20 mouse cellular contexts compared by ENCODE assay signal in the genomic region with DNA sequence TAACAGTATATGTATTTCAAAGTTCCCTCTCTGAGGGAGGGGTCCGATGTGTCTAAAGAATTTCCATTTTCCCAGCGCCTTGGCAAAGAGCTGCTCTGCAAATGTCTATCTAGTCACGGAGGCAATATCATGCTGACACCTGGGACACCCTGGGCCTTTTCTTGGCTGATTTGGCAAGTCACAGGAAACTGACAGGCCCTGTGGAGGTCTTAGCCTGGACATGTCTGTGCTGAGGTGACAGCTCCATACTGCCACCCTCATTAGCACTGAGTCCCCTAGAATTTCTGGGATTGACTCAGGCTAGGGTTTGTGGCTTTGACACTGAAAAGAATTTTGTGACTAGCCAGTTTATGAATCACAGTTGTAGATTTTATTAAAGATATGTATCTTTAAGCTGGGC. TPM values are rescaled to one million over a fixed set of nuclear protein-coding genes. Genes with fewer than 3 reads are reported as not detected.
DNase-seq lines count a peak whose midpoint lies in the region; ATAC-seq and TF ChIP-seq lines count a peak whose summit lies in the region.
"Had no signal": no experiment of that assay in that cellular context is flagged by ENCODE, and none has a peak within 500 bp of the region (broad histone marks: within the 10 kb centered on the region; RNA-seq: fewer than 3 reads in every experiment).

No protein-coding gene starts in this region.

- H3K4me1 ChIP-seq in hindbrain, postnatal 0 days (ENCODE audit: insufficient read depth, low read length) = no peaks in the 10 kb centered on the region
- H3K4me1 ChIP-seq in hindbrain, embryonic 11.5 days (replicated peaks; ENCODE audit: control insufficient read depth, insufficient read depth, low read length) = no peaks in the 10 kb centered on the region
- peaks cover 1% of the 10 kb centered on the region for H3K4me1 ChIP-seq in ES-Bruce4 (ENCODE audit: control insufficient read depth, insufficient read depth, low read length)
- H3K4me1 ChIP-seq in embryonic fibroblast, embryonic 13.5 days (ENCODE audit: control insufficient read depth, insufficient read depth, low read length) = 0 out of 2 replicates have a peak, but pooled peaks cover 3% of the 10 kb centered on the region
- H3K4me1 ChIP-seq in heart, embryonic 12.5 days (replicated peaks) = no peaks in the 10 kb centered on the region
- H3K4me1 ChIP-seq: embryonic facial prominence, embryonic 13.5 days; hindbrain, embryonic 10.5 days; hindbrain, embryonic 15.5 days had no signal

- no peak overlapping the region for H3K4me3 ChIP-seq in hindbrain, postnatal 0 days (ENCODE audit: low read length)
- H3K4me3 ChIP-seq in hindbrain, embryonic 11.5 days (ENCODE audit: low read depth, low read length) = no peak overlapping the region
- H3K4me3 ChIP-seq in ES-Bruce4 (ENCODE audit: low read depth, low read length) = no peak overlapping the region
- H3K4me3 ChIP-seq in embryonic fibroblast, embryonic 13.5 days (ENCODE audit: insufficient read depth, low read length) = no peak overlapping the region
- no peak overlapping the region for H3K4me3 ChIP-seq in heart, embryonic 12.5 days
- H3K4me3 ChIP-seq: embryonic facial prominence, embryonic 13.5 days; heart, adult 2 months; hindbrain, embryonic 10.5 days; hindbrain, embryonic 15.5 days had no signal

- H3K9me3 ChIP-seq in hindbrain, postnatal 0 days (ENCODE audit: low read length) = no peaks in the 10 kb centered on the region
- H3K9me3 ChIP-seq in hindbrain, embryonic 11.5 days (ENCODE audit: control insufficient read depth, low read length) = no peaks in the 10 kb centered on the region
- no peaks in the 10 kb centered on the region for H3K9me3 ChIP-seq in ES-Bruce4 (replicated peaks; ENCODE audit: control insufficient read depth, insufficient read depth, low read length, poor library complexity, severe bottlenecking)
- no peaks in the 10 kb centered on the region for H3K9me3 ChIP-seq in heart, embryonic 12.5 days (replicated peaks)
- H3K9me3 ChIP-seq: embryonic facial prominence, embryonic 13.5 days; hindbrain, embryonic 10.5 days; hindbrain, embryonic 15.5 days had no signal

- peaks cover 6% of the 10 kb centered on the region; the same call in 1 of the 2 replicates for H3K36me3 ChIP-seq in hindbrain, postnatal 0 days (ENCODE audit: insufficient read depth, low read length)
- no peaks in the 10 kb centered on the region for H3K36me3 ChIP-seq in hindbrain, embryonic 11.5 days (ENCODE audit: control insufficient read depth, insufficient read depth, low read length)
- 0 out of 2 replicates have a peak, but pooled peaks cover 2% of the 10 kb centered on the region for H3K36me3 ChIP-seq in ES-Bruce4 (ENCODE audit: control insufficient read depth, insufficient read depth, low read length, poor library complexity, severe bottlenecking)
- peaks cover 12% of the 10 kb centered on the region for H3K36me3 ChIP-seq in heart, embryonic 12.5 days

- no peak overlapping the region for H3K9ac ChIP-seq in hindbrain, postnatal 0 days (replicated peaks; ENCODE audit: low read length)
- no peak overlapping the region for H3K9ac ChIP-seq in hindbrain, embryonic 11.5 days (ENCODE audit: low read depth, low read length)
- peak overlapping the region; percentile 5; the same call in 1 of the 2 replicates for H3K9ac ChIP-seq in ES-Bruce4 (ENCODE audit: low read depth, poor library complexity, severe bottlenecking)
- no peak overlapping the region for H3K9ac ChIP-seq in heart, embryonic 12.5 days
- H3K9ac ChIP-seq: embryonic facial prominence, embryonic 13.5 days; hindbrain, embryonic 15.5 days had no signal

- peak; percentile 38 to 51 for DNase-seq in cerebellum, postnatal 10 days
- DNase-seq in cerebellum, adult 9-10 months = no peak
- no peak for DNase-seq in hindbrain, postnatal 0 days (ENCODE audit: low spot score)
- DNase-seq in hindbrain, embryonic 11.5 days (ENCODE audit: low spot score) = no peak
- DNase-seq in layer of hippocampus, postnatal 14 days (ENCODE audit: low spot score in 2 of 2) = no peak
- DNase-seq: adrenal gland, postnatal 10 days; cerebellum, adult 11-12 months; cerebellum, adult 9-11 months; embryo, embryonic 11 days; gastrocnemius, postnatal 14 days; heart, adult 2 months had no signal

- peak; percentile 57; the same call in 1 of the 2 replicates for ATAC-seq in hindbrain, postnatal 0 days
- no peak for ATAC-seq in hindbrain, embryonic 11.5 days (ENCODE audit: low FRiP score)
- ATAC-seq in heart, embryonic 12.5 days (ENCODE audit: insufficient number of reproducible peaks, low FRiP score) = no peak
- ATAC-seq: intestine, postnatal 0 days had no signal

- TF ChIP-seq POLR2A in ES-Bruce4 (IDR thresholded peaks at IDR 0.05; ENCODE audit: insufficient read depth, low read length) = no peak
- TF ChIP-seq POLR2A in embryonic fibroblast, embryonic 13.5 days (IDR thresholded peaks at IDR 0.05; ENCODE audit: low read depth, low read length) = no peak

- no peak for TF ChIP-seq EP300 in ES-Bruce4 (IDR thresholded peaks at IDR 0.05; ENCODE audit: insufficient read depth, low read depth, low read length)

- H3K27me3 ChIP-seq in hindbrain, postnatal 0 days (ENCODE audit: insufficient read depth, low read length) = no peaks in the 10 kb centered on the region
- no peaks in the 10 kb centered on the region for H3K27me3 ChIP-seq in hindbrain, embryonic 11.5 days (ENCODE audit: control insufficient read depth, insufficient read depth, low read length)
- no peaks in the 10 kb centered on the region for H3K27me3 ChIP-seq in ES-Bruce4 (ENCODE audit: control insufficient read depth, insufficient read depth, low read length, poor library complexity, severe bottlenecking)
- H3K27me3 ChIP-seq in heart, embryonic 12.5 days (replicated peaks) = no peaks in the 10 kb centered on the region
- H3K27me3 ChIP-seq: CH12.LX; embryonic facial prominence, embryonic 13.5 days; hindbrain, embryonic 15.5 days had no signal

- 77% methylated on average over 3 of the region's 3 CpGs for WGBS in hindbrain, postnatal 0 days
- 91% methylated on average over 3 of the region's 3 CpGs for WGBS in hindbrain, embryonic 11.5 days
- WGBS in heart, embryonic 12.5 days = 76% methylated on average over 3 of the region's 3 CpGs

- H3K27ac ChIP-seq in hindbrain, postnatal 0 days = no peak overlapping the region
- no peak overlapping the region for H3K27ac ChIP-seq in hindbrain, embryonic 11.5 days (ENCODE audit: low read depth, low read length)
- peak overlapping the region; percentile 44 for H3K27ac ChIP-seq in ES-Bruce4 (ENCODE audit: insufficient read depth, low read length)
- H3K27ac ChIP-seq in embryonic fibroblast, embryonic 13.5 days (ENCODE audit: insufficient read depth, low read length) = peak overlapping the region; percentile 81
- no peak overlapping the region for H3K27ac ChIP-seq in heart, embryonic 12.5 days (ENCODE audit: poor library complexity, severe bottlenecking)
- H3K27ac ChIP-seq: embryonic facial prominence, embryonic 13.5 days; heart, adult 2 months; hindbrain, embryonic 10.5 days; hindbrain, embryonic 15.5 days had no signal

- TF ChIP-seq CTCF in hindbrain, postnatal 0 days (IDR thresholded peaks at IDR 0.05; ENCODE audit: low read depth) = no peak
- no peak for TF ChIP-seq CTCF in ES-Bruce4 (IDR thresholded peaks at IDR 0.05; ENCODE audit: low read depth, low read length)
- no peak for TF ChIP-seq CTCF in embryonic fibroblast, embryonic 13.5 days (IDR thresholded peaks at IDR 0.05; ENCODE audit: borderline replicate concordance, insufficient read depth, low read length)

- H3K4me2 ChIP-seq in hindbrain, postnatal 0 days (ENCODE audit: low read depth, low read length) = no peak overlapping the region
- no peak overlapping the region for H3K4me2 ChIP-seq in hindbrain, embryonic 11.5 days (replicated peaks; ENCODE audit: low read depth, low read length)
- no peak overlapping the region for H3K4me2 ChIP-seq in heart, embryonic 12.5 days
- H3K4me2 ChIP-seq: embryonic facial prominence, embryonic 13.5 days; heart, embryonic 11.5 days; hindbrain, embryonic 15.5 days had no signal

RNA-seq across cellular contexts. Expression of gene Gatad2a, which starts 16.2 kb away (rescaled TPM):
- total RNA-seq in hindbrain, postnatal 0 days (2014; rRNA removed) = 38.4 and 41.9 TPM in 2 replicates
- polyA plus RNA-seq in hindbrain, postnatal 0 days (2015; fragmentation: Nextera tagmentation; extraction: Ambion mirVana) = 23.4 and 23.6 TPM in 2 replicates
- polyA plus RNA-seq in hindbrain, embryonic 11.5 days (2014; fragmentation: Nextera tagmentation; extraction: Ambion mirVana) = 48.8 and 62.0 TPM in 2 replicates
- 155 TPM in 2 replicates for polyA plus RNA-seq in ES-Bruce4 (2011; ENCODE audit: insufficient read depth, insufficient read length, low read depth, missing spikeins)
- 63.8 and 67.2 TPM in 2 replicates for polyA plus RNA-seq in embryonic fibroblast, embryonic 13.5 days (2011; ENCODE audit: insufficient read length, low read depth, missing spikeins)
- total RNA-seq in layer of hippocampus, postnatal 14 days (2021) = 10 to 100 TPM; 30.7 to 38.7 TPM
- 55.6 and 59.2 TPM in 2 replicates for polyA plus RNA-seq in heart, embryonic 12.5 days (2016; fragmentation: Nextera tagmentation; extraction: Ambion mirVana)

RNA-seq across cellular contexts. Expression of gene Mau2, which starts 30.2 kb away (rescaled TPM):
- 155 and 172 TPM in 2 replicates for total RNA-seq in hindbrain, postnatal 0 days (2014; rRNA removed)
- polyA plus RNA-seq in hindbrain, postnatal 0 days (2015; fragmentation: Nextera tagmentation; extraction: Ambion mirVana) = 50.1 and 50.3 TPM in 2 replicates
- 51.1 and 52.1 TPM in 2 replicates for polyA plus RNA-seq in hindbrain, embryonic 11.5 days (2014; fragmentation: Nextera tagmentation; extraction: Ambion mirVana)
- 40.2 and 41.0 TPM in 2 replicates for polyA plus RNA-seq in ES-Bruce4 (2011; ENCODE audit: insufficient read depth, insufficient read length, low read depth, missing spikeins)
- polyA plus RNA-seq in embryonic fibroblast, embryonic 13.5 days (2011; ENCODE audit: insufficient read length, low read depth, missing spikeins) = 25.8 and 31.6 TPM in 2 replicates
- total RNA-seq in layer of hippocampus, postnatal 14 days (2021) = 10 to 100 TPM; 81.4 to 85.3 TPM
- 39.9 and 42.1 TPM in 2 replicates for polyA plus RNA-seq in heart, embryonic 12.5 days (2016; fragmentation: Nextera tagmentation; extraction: Ambion mirVana)

RNA-seq across cellular contexts. Expression of gene Sugp1, which starts 30.3 kb away (rescaled TPM):
- 15.1 and 15.4 TPM in 2 replicates for total RNA-seq in hindbrain, postnatal 0 days (2014; rRNA removed)
- polyA plus RNA-seq in hindbrain, postnatal 0 days (2015; fragmentation: Nextera tagmentation; extraction: Ambion mirVana) = 42.9 and 47.1 TPM in 2 replicates
- 34.5 and 35.4 TPM in 2 replicates for polyA plus RNA-seq in hindbrain, embryonic 11.5 days (2014; fragmentation: Nextera tagmentation; extraction: Ambion mirVana)
- polyA plus RNA-seq in ES-Bruce4 (2011; ENCODE audit: insufficient read depth, insufficient read length, low read depth, missing spikeins) = 36.5 and 37.3 TPM in 2 replicates
- polyA plus RNA-seq in embryonic fibroblast, embryonic 13.5 days (2011; ENCODE audit: insufficient read length, low read depth, missing spikeins) = 20.5 and 23.9 TPM in 2 replicates
- total RNA-seq in layer of hippocampus, postnatal 14 days (2021) = 10 to 100 TPM; 50.5 to 57.3 TPM
- 32.7 and 34.0 TPM in 2 replicates for polyA plus RNA-seq in heart, embryonic 12.5 days (2016; fragmentation: Nextera tagmentation; extraction: Ambion mirVana)

Comparison
In these comparisons a context has a peak if more than half of its experiments do, and no peak if none do; other contexts are left out.
1. DNase-seq: peak in cerebellum, postnatal 10 days (2 of 2); none in cerebellum, adult 9-10 months (single experiment), hindbrain, postnatal 0 days (single experiment), hindbrain, embryonic 11.5 days (single experiment) and layer of hippocampus, postnatal 14 days (0 of 2).
2. H3K27ac ChIP-seq: peak in ES-Bruce4 (single experiment) and embryonic fibroblast, embryonic 13.5 days (single experiment); none in hindbrain, postnatal 0 days (single experiment), hindbrain, embryonic 11.5 days (single experiment) and heart, embryonic 12.5 days (single experiment).